In the genomic region with DNA sequence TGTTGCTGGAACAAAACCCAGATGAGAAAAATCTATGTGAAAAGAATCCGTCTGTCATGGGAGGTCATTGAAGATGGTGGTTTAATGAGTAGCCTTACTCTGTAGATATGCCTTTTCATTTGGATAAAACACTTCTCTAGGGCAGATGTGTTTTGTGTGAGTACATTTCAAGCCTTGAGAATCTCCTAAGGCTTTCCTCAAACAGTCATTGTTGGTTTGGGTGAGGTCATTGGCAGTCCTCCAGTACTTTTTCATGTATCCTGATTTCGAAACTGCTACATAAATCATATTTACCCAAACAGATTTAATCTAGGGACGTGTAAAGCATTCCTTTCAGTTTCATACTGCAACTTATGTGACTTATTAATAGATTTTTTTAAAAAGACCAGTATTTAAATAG, we compare ENCODE assay signal across 8 mouse cellular contexts. TPM values are rescaled to one million over a fixed set of nuclear protein-coding genes. Genes with fewer than 3 reads are reported as not detected.
DNase-seq lines count a peak whose midpoint lies in the region; ATAC-seq lines count a peak whose summit lies in the region.
"Had no signal": no experiment of that assay in that cellular context is flagged by ENCODE, and none has a peak within 500 bp of the region (broad histone marks: within the 10 kb centered on the region; RNA-seq: fewer than 3 reads in every experiment).

No protein-coding gene starts in this region.

- peak; percentile 33 for DNase-seq in kidney, postnatal 14 days
- no peak for DNase-seq in kidney, postnatal 4 days
- peak; percentile 83 for DNase-seq in NIH3T3 (ENCODE audit: low read depth)
- peak; percentile 6 for DNase-seq in skeletal muscle tissue, adult 2 months (ENCODE audit: low read depth, low spot score)
- DNase-seq in ovary, postnatal 36 days (ENCODE audit: low spot score), result no peak
- DNase-seq: cerebellum, postnatal 10 days had no signal

- peak; percentile 52 for ATAC-seq in granulocyte monocyte progenitor cell, adult 5-6 weeks (replicated peaks; ENCODE audit: poor library complexity, severe bottlenecking)
- no peak for ATAC-seq in cerebellum, adult (ENCODE audit: insufficient number of reproducible peaks, low FRiP score, low TSS enrichment)

RNA-seq across cellular contexts. Expression of gene Cdca7l, which starts 24.3 kb away (rescaled TPM):
- 63.2 and 75.7 TPM in 2 replicates for total RNA-seq in granulocyte monocyte progenitor cell, adult 5-6 weeks (2014; fragmentation: Nextera tagmentation)
- total RNA-seq in granulocyte monocyte progenitor cell, adult 5-6 weeks (2017), result 130 and 145 TPM in 2 replicates

Comparison
In these comparisons a context has a peak if more than half of its experiments do, and no peak if none do; other contexts are left out.
1. DNase-seq: peak in kidney, postnatal 14 days (single experiment), NIH3T3 (single experiment) and skeletal muscle tissue, adult 2 months (single experiment); none in kidney, postnatal 4 days (0 of 2) and ovary, postnatal 36 days (single experiment).